Mouse (Mus musculus) adrenal gland, postnatal 36 days (tissue): Measurements from ENCODE around the gene Syna. TPM values are rescaled to one million over a fixed set of nuclear protein-coding genes. Genes with fewer than 3 reads are reported as not detected.

ENCODE experiments used
- DNase-seq, 2 experiments: peaks; one replicate each; pipeline ENCODE4 v3.0.0; 2021; ENCODE audit warnings: mixed read lengths in 1 of 2
- microRNA-seq: library from miRNA; unstranded; fragments of <30 nt; microRNA quantifications from one replicate; pipeline ENCODE4 v1.2.0, GENCODE M21; 2021
- total RNA-seq, 2 experiments: library from RNA; stranded (reverse); gene quantifications; 2 replicates each; pipeline ENCODE4 v1.2.3; 2021

Syna gene
- total RNA-seq, 2 experiments from 2014 or later = not detected

DNA sequence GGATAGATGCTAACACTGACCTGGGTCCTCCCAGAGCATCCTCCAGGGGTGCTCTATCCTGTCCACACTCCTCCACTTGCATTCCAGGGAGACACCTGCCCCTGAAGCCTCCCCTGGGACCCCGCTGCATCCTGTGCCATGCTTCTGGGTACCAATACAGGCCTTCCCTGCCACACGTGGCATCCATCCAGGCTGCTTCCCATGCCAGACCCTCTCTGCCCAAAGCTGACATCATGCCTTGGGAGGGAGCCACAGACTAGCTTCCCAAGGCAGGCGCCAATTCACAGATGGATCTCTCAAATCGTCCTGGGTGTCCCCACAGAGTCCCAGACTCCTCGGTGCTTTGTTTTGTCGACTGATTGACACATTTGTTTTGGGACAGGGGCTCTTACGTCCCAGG is 29.1 kb downstream of the Syna start:
- peak; percentile 68 to 74 for DNase-seq

DNA sequence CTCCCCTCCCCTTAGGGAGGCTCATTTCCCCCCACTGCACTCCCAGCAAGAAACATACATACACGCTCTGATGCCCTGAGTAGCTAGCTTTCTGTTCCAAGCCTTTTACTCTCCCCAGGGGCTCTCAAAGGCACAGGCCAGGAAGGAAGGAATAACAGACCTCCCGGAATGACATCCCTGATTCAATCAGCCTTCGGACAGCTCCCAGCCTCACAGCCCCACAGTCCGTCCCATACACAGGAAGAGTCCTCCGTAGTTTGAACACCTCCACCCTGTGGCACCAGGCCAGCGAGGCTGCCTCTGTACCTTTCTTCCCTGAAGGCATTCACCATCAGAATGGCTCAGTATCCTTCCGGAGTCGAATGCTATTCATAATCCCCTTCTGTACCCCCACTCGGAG is 31.5 kb downstream of the Syna start:
- DNase-seq = peak in 1 of 2 experiments; percentile 17

DNA sequence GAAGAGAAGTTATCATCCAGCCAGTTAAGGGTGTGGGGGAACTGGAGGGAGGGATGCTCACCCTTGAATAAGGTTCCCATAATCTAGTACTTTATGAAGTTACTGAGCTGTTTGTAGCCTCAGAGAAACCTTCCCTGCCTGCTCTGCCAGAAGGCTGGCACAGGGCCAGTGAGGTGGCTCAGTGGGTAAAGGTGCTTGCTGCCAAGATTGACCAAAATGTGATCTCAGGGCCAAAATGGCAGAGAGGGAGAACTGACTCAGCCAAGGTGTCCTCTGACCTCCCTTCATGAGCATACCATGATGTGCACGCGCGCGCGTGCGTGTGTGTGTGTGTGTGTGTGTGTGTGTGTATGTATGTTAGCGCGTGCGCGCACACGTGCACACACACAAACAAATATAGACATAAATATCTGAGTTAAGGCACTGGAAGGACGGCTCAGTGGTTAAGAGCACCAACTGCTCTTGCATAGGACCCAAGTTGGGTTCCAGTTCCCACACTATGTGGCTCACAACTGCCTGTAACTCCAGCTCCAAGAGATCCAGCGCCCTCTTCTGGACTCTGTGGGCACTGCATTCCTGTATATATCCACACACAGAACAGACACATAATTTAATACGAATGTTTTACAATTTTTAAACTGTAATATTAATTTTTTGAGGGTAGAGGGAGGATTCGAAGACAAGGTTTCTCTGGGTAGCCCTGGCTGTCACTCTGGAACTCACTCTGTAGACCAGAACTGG is 33.8 kb downstream of the Syna start:
- peak in 1 of 2 experiments; percentile 25 for DNase-seq

DNA sequence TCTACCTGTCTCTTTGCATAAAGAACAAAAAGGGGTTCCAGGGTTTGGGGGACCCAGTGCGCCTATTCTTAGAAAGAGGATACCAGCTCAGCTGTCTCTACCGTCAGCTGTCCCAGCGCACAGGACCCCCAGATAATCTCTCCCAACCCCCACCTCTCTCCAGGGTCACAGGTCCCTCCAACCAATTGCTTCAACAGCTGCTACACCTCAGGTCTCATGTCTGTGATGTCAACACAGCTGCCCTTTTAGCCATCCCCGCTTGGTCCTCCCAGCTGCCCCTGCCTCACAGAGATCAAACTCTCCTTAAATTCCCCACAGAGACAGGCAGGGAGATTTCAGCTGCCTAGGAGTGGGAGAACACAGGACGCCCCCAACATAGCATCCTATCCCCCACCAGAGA is 36.2 kb downstream of the Syna start:
- DNase-seq = no peak

DNA sequence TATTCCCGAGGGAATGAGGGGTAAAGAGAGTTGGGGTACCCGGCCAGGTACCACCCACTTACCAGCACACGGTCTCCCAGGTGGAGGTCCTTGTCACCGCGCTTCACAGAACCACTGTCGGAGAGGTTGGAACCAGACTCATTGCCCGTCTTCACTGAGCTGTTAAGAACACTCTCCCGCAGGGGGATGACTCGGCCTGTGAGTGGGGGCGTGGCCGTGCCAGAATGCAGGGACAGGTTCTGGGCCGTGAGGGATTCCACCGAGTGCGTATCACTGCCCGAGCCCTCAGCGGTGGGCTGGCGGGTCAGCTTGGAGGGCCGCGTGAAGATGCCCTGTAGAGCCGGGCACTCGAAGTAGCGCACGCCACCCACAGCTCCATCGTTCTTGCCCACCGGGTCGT is 37.4 kb downstream of the Syna start:
- DNase-seq = no peak

DNA sequence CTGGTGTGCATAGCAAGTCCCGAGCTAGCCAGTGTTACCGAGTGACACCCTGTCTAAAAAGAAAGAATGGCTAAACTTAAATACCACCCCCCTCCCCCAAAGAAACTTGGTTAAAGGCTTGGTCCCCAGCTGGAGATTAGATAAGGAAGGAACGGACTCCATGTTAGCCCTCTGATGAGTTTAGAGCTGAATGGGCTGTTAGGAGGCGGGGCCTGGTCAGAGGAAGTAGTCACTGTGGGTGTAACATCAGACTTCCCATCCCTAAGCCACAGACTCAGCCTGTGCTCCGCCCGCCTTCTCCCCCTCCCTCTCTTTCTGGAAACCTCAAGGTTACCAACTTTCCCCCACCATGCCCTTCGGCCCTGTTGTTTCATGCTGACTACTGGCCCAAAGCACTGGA is 38.2 kb downstream of the Syna start:
- no peak for DNase-seq

DNA sequence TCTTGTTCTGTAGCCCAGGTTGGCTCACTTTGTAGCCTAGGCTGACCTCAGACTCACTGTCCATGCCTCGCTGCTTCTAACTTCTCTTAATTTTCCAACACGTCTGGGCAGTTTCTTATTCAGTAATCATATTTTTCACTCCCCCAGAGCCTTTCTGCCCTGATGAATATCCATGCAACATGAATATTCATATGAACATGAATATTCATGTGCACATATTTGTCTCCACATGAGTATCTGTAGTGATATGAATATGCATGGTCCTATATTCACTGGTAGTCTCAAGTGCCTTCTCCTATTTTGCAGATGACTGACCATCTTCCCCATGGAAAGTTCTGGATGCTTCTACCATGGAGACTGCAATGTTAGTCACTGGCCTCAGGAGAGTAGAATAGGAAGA is 38.8 kb downstream of the Syna start:
- DNase-seq = no peak

DNA sequence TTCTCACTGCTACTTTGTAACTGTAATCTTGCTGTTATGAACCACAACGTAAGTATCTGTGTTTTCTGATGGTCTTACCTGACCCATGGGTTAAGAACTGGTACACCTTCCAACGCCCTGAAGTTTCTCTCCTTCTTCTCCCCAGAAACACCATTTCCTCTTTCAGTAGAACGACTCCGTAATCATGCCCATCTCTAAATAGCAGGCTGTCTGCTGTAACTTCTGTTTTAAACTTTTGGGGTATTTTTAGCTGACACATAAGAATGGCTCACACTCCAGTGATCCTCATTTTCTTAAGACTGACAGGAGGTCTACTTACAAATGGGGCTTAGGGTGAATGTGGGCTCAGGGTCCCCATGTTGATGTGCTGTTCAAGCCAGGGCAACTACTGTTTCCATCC is 39.9 kb downstream of the Syna start:
- no peak for DNase-seq

DNA sequence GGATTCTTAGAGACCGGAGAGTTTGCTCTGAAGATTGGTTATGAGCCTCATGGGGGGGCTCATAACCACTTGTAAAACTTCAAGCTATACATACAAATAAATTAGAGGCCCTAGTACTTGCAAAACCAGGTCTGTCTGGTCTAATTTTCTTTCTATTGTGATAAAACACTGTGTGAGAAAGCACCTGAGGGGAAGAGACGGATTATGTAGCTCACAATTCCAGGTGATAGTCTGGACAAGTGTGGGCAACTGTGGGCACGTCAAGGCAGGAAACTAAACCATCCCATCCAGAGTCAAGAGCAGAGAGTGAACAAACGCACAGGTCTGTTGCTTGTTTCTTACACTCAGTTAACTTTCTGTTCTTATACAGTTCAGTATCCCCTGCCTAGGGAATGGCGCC is 40.5 kb downstream of the Syna start:
- DNase-seq = no peak

DNA sequence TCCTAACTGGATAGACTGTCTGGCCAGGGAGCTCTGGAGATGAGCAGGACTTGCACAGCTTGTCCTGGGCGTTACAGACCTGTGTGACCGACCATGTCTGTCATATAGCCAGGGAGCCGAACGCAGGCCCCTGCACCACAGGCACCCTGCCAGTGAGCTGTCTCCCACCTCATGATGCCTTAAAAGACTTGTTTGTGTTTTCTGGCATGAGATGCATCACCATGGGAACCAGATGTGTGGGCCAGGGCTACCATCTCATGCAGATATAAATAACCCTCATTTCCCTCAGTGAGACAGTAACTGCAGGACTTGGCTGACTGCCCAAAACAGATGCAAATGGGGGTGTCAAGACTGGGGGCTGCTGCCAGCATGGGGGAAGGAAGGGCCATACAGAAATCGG is 47.9 kb downstream of the Syna start:
- no peak for DNase-seq

DNA sequence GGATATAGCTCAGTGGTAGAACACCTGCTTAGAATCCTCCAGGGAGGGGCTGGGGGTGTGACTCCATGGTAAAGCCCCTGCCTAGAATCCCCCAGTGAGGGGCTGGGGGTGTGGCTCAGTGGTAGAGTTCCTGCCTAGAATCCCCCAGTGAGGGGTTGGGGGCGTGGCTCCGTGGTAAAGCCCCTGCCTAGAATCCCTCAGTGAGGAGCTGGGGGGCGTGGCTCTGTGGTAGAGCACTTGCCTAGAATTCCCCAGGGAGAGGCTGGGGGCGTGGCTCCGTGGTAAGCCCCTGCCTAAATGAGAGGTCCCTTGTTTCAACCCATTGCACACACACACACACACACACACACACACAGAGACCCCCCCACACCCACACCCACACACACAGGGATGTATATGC is 49.7 kb downstream of the Syna start:
- DNase-seq = no peak

DNA sequence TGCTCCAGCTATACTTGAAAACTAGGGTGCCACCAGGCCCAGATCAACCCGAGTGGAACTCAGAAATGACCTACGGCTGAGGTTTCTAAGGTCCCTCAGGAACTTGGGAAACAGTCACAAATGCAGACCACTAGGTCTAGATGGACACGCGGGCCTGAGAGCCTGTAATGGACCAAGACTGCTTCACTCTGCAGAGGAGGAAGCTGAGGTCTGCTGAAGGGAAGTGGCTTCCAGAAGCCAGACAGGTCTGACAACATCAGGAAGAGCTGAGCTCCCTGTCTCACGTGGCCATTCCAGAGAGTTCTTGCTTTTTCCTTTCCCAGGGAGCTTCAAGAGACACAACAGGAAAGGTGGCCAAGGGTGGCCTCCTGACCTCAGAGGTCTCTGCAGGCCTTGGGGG is 51.0 kb downstream of the Syna start:
- DNase-seq = no peak

Small RNA genes lying within 50 kb of the gene (microRNA-seq; reads per million reads assigned to microRNA genes)
- gene Mir7228 = not detected

Other genes with a start within 250 kb of the Syna start
- 100 to 1,000 TPM; 230 to 239 TPM for gene Gtf2i, start 245.4 kb downstream of the Syna start, total RNA-seq
- gene Gtf2ird1, start 103.5 kb downstream of the Syna start, total RNA-seq = 10 to 100 TPM; 44.4 to 59.1 TPM
- 10 to 100 TPM; 15.1 to 21.0 TPM for gene Clip2, start 7.7 kb downstream of the Syna start, total RNA-seq
- gene Rfc2, start 21.2 kb upstream of the Syna start, total RNA-seq = 10 to 100 TPM; 48.2 to 49.4 TPM
- 1 to 10 TPM; 3.3 to 4.4 TPM for gene Lat2, start 54.9 kb upstream of the Syna start, total RNA-seq
- 100 to 1,000 TPM; 288 to 289 TPM for gene Eif4h, start 79.3 kb upstream of the Syna start, total RNA-seq
- gene Limk1, start 128.4 kb upstream of the Syna start, total RNA-seq = 10 to 100 TPM; 19.5 to 22.6 TPM
- 10 to 100 TPM; 20.4 to 51.7 TPM for gene Eln, start 187.2 kb upstream of the Syna start, total RNA-seq